Mouse (Mus musculus) MEL (cell line): Measurements from ENCODE around the gene Prss33. TPM values are rescaled to one million over a fixed set of nuclear protein-coding genes. Genes with fewer than 3 reads are reported as not detected.

Experiments
- DNase-seq: peaks from one replicate; pipeline ENCODE4 v3.0.0; 2011; ENCODE audit warnings: low read depth, low spot score
- H3K27ac ChIP-seq: 2 replicates; pipeline ENCODE4 v1.5.1; 2012; ENCODE audit warnings: low read depth, mild to moderate bottlenecking, control low read depth, low read length, moderate library complexity; ENCODE audit not compliant: control insufficient read depth
- H3K27me3 ChIP-seq, 2 experiments: fragments of 150-350 bp in 1 of 2; sonication (generic) in 1 of 2; 2 replicates each; pipeline ENCODE4 v1.6.1; 2012; ENCODE audit warnings: low read length in 2 of 2, mild to moderate bottlenecking in 2 of 2, improper control_type of control experiment in 1 of 2, moderate library complexity in 1 of 2; ENCODE audit not compliant: insufficient read depth in 2 of 2, control insufficient read depth in 1 of 2
- H3K36me3 ChIP-seq, 2 experiments: 2 replicates each; pipeline ENCODE4 v1.6.1; 2012 to 2014; ENCODE audit warnings: low read length in 2 of 2, improper control_type of control experiment in 1 of 2, inconsistent platforms in 1 of 2, mild to moderate bottlenecking in 1 of 2; ENCODE audit not compliant: insufficient read depth in 2 of 2, control insufficient read depth in 1 of 2
- H3K4me1 ChIP-seq, 2 experiments: fragments of 150-350 bp in 1 of 2; sonication (generic) in 1 of 2; 2 replicates each; pipeline ENCODE4 v1.6.1; 2012; ENCODE audit warnings: low read length in 2 of 2, improper control_type of control experiment in 1 of 2, mild to moderate bottlenecking in 1 of 2; ENCODE audit not compliant: insufficient read depth in 2 of 2, control insufficient read depth in 1 of 2
- H3K4me3 ChIP-seq, 2 experiments: fragments of 150-350 bp in 1 of 2; sonication (generic) in 1 of 2; 2 replicates each; pipeline ENCODE4 v1.5.1; 2012; ENCODE audit warnings: low read depth in 2 of 2, low read length in 2 of 2, mild to moderate bottlenecking in 2 of 2, moderate library complexity in 2 of 2, control low read depth in 1 of 2, improper control_type of control experiment in 1 of 2; ENCODE audit not compliant: control insufficient read depth in 1 of 2, insufficient read depth in 1 of 2
- H3K79me2 ChIP-seq: 2 replicates; pipeline ENCODE4 v1.6.1; 2012; ENCODE audit warnings: mild to moderate bottlenecking, low read length, moderate library complexity; ENCODE audit not compliant: control insufficient read depth, poor library complexity, insufficient read depth
- H3K9ac ChIP-seq: 2 replicates; pipeline ENCODE4 v1.6.1; 2012; ENCODE audit warnings: low read depth, mild to moderate bottlenecking, control low read depth, low read length, moderate library complexity; ENCODE audit not compliant: control insufficient read depth, poor library complexity, severe bottlenecking
- H3K9me3 ChIP-seq: fragments of 150-350 bp; sonication (generic); replicated peaks from 2 replicates; pipeline ENCODE4 v1.6.1; 2012; ENCODE audit warnings: mild to moderate bottlenecking, low read length, improper control_type of control experiment, moderate library complexity; ENCODE audit not compliant: insufficient read depth
- BHLHE40 ChIP-seq: IDR thresholded peaks from 2 replicates; pipeline ENCODE4 v1.6.1; 2012; ENCODE audit warnings: low read depth, mild to moderate bottlenecking, inconsistent platforms, low read length, improper control_type of control experiment, borderline replicate concordance
- CHD1 ChIP-seq: IDR thresholded peaks from 2 replicates; pipeline ENCODE4 v1.6.1; 2012; ENCODE audit warnings: low read depth, mild to moderate bottlenecking, inconsistent platforms, low read length, improper control_type of control experiment
- CTCF ChIP-seq, 3 experiments: IDR thresholded peaks in 2 of 3; conservative IDR thresholded peaks in 1 of 3; 2 replicates each; pipeline ENCODE4 v1.5.1; 2011 to 2012; ENCODE audit warnings: low read length in 3 of 3, low read depth in 2 of 3, mild to moderate bottlenecking in 2 of 3, improper control_type of control experiment in 1 of 3, inconsistent platforms in 1 of 3, mixed read lengths in 1 of 3, moderate library complexity in 1 of 3; ENCODE audit not compliant: control insufficient read depth in 1 of 3, insufficient read depth in 1 of 3, poor library complexity in 1 of 3, severe bottlenecking in 1 of 3
- ELF1 ChIP-seq: IDR thresholded peaks from 2 replicates; pipeline ENCODE4 v1.6.1; 2014; ENCODE audit warnings: low read depth, mild to moderate bottlenecking, inconsistent platforms, low read length, improper control_type of control experiment, moderate library complexity
- ETS1 ChIP-seq: IDR thresholded peaks from 2 replicates; pipeline ENCODE4 v1.6.1; 2012; ENCODE audit warnings: low read depth, mild to moderate bottlenecking, inconsistent platforms, low read length, improper control_type of control experiment, moderate library complexity
- GABPA ChIP-seq: IDR thresholded peaks from 2 replicates; pipeline ENCODE4 v1.6.1; 2012; ENCODE audit warnings: low read depth, mild to moderate bottlenecking, inconsistent platforms, low read length, improper control_type of control experiment, moderate library complexity
- GATA1 ChIP-seq: IDR thresholded peaks from 2 replicates; pipeline ENCODE4 v1.6.1; 2011; ENCODE audit warnings: low read depth, low read length, improper control_type of control experiment
- HCFC1 ChIP-seq: IDR thresholded peaks from 2 replicates; pipeline ENCODE4 v1.6.1; 2012; ENCODE audit warnings: low read depth, mild to moderate bottlenecking, inconsistent platforms, low read length, improper control_type of control experiment, moderate library complexity
- KAT2A ChIP-seq: conservative IDR thresholded peaks from 2 replicates; pipeline ENCODE4 v1.6.1; 2012; ENCODE audit warnings: low read depth, low read length, improper control_type of control experiment, inconsistent platforms
- MAFK ChIP-seq: IDR thresholded peaks from 2 replicates; pipeline ENCODE4 v1.6.1; 2011; ENCODE audit warnings: low read depth, mild to moderate bottlenecking, low read length, improper control_type of control experiment, borderline replicate concordance
- MAX ChIP-seq: IDR thresholded peaks from 2 replicates; pipeline ENCODE4 v1.6.1; 2011; ENCODE audit warnings: low read length, improper control_type of control experiment
- MAZ ChIP-seq: IDR thresholded peaks from 2 replicates; pipeline ENCODE4 v1.6.1; 2012; ENCODE audit warnings: low read depth, mild to moderate bottlenecking, inconsistent platforms, low read length, improper control_type of control experiment
- MEF2A ChIP-seq: IDR thresholded peaks from 2 replicates; pipeline ENCODE4 v1.6.1; 2014; ENCODE audit warnings: low read depth, mild to moderate bottlenecking, inconsistent platforms, low read length, improper control_type of control experiment; ENCODE audit not compliant: poor library complexity, insufficient replicate concordance, severe bottlenecking; ENCODE audit errors: extremely low read depth
- MXI1 ChIP-seq: IDR thresholded peaks from 2 replicates; pipeline ENCODE4 v1.6.1; 2011; ENCODE audit warnings: mild to moderate bottlenecking, low read depth, low read length, improper control_type of control experiment
- NELFE ChIP-seq: IDR thresholded peaks from 2 replicates; pipeline ENCODE4 v1.6.1; 2011; ENCODE audit warnings: low read depth, low read length, improper control_type of control experiment
- NRF1 ChIP-seq: IDR thresholded peaks from 2 replicates; pipeline ENCODE4 v1.6.1; 2014; ENCODE audit warnings: low read depth, mild to moderate bottlenecking, inconsistent platforms, low read length, improper control_type of control experiment, moderate library complexity; ENCODE audit not compliant: poor library complexity, insufficient read depth, severe bottlenecking
- POLR2A ChIP-seq, 2 experiments: IDR thresholded peaks; 2 replicates each; pipeline ENCODE4 v1.6.1; 2011 to 2012; ENCODE audit warnings: low read length in 2 of 2, mild to moderate bottlenecking in 2 of 2, control low read depth in 1 of 2, improper control_type of control experiment in 1 of 2, low read depth in 1 of 2, moderate library complexity in 1 of 2; ENCODE audit not compliant: control insufficient read depth in 1 of 2, insufficient read depth in 1 of 2, poor library complexity in 1 of 2
- POLR2AphosphoS2 ChIP-seq: IDR thresholded peaks from 2 replicates; pipeline ENCODE4 v1.6.1; 2011; ENCODE audit warnings: low read length, improper control_type of control experiment
- POLR2AphosphoS5 ChIP-seq: IDR thresholded peaks from 2 replicates; pipeline ENCODE4 v1.6.1; 2012; ENCODE audit warnings: low read depth, borderline replicate concordance, mild to moderate bottlenecking, inconsistent platforms, low read length, moderate library complexity, mixed read lengths
- RAD21 ChIP-seq: IDR thresholded peaks from 2 replicates; pipeline ENCODE4 v1.6.1; 2011; ENCODE audit warnings: mild to moderate bottlenecking, low read depth, low read length, improper control_type of control experiment
- RCOR1 ChIP-seq: IDR thresholded peaks from 2 replicates; pipeline ENCODE4 v1.6.1; 2012; ENCODE audit warnings: low read depth, mild to moderate bottlenecking, inconsistent platforms, low read length, improper control_type of control experiment
- SMC3 ChIP-seq: IDR thresholded peaks from 2 replicates; pipeline ENCODE4 v1.6.1; 2011; ENCODE audit warnings: low read depth, low read length, improper control_type of control experiment
- TAL1 ChIP-seq: IDR thresholded peaks from 2 replicates; pipeline ENCODE4 v1.6.1; 2012; ENCODE audit warnings: mild to moderate bottlenecking, inconsistent platforms, low read length, moderate library complexity, mixed read lengths
- TCF12 ChIP-seq: IDR thresholded peaks from 2 replicates; pipeline ENCODE4 v1.6.1; 2014; ENCODE audit warnings: low read depth, mild to moderate bottlenecking, inconsistent platforms, low read length, improper control_type of control experiment, moderate library complexity
- UBTF ChIP-seq: IDR thresholded peaks from 2 replicates; pipeline ENCODE4 v1.6.1; 2012; ENCODE audit warnings: low read depth, mild to moderate bottlenecking, inconsistent platforms, low read length, improper control_type of control experiment, moderate library complexity, borderline replicate concordance; ENCODE audit not compliant: insufficient read depth
- USF1 ChIP-seq: IDR thresholded peaks from 2 replicates; pipeline ENCODE4 v1.6.1; 2014; ENCODE audit warnings: low read depth, mild to moderate bottlenecking, inconsistent platforms, low read length, improper control_type of control experiment, moderate library complexity
- ZC3H11A ChIP-seq: IDR thresholded peaks from 2 replicates; pipeline ENCODE4 v1.6.1; 2012; ENCODE audit warnings: low read depth, mild to moderate bottlenecking, inconsistent platforms, low read length, improper control_type of control experiment
- ZKSCAN1 ChIP-seq: IDR thresholded peaks from 2 replicates; pipeline ENCODE4 v1.6.1; 2012; ENCODE audit warnings: low read depth, mild to moderate bottlenecking, inconsistent platforms, low read length, improper control_type of control experiment, moderate library complexity
- ZMIZ1 ChIP-seq: IDR thresholded peaks from 2 replicates; pipeline ENCODE4 v1.6.1; 2012; ENCODE audit warnings: low read depth, mild to moderate bottlenecking, inconsistent platforms, low read length, improper control_type of control experiment, moderate library complexity
- ZNF384 ChIP-seq: IDR thresholded peaks from 2 replicates; pipeline ENCODE4 v1.6.1; 2012; ENCODE audit warnings: low read depth, mild to moderate bottlenecking, inconsistent platforms, low read length, improper control_type of control experiment
- polyA plus RNA-seq, 2 experiments: library from polyadenylated mRNA; stranded (reverse) in 1 of 2; unstranded in 1 of 2; fragments of >175 nt in 1 of 2; fragments of >200 nt in 1 of 2; gene quantifications; 2 replicates each; pipeline versions ENCODE4 v1.2.1 to v1.2.4; 2012; ENCODE audit warnings: low replicate concordance in 2 of 2, low read depth in 1 of 2; ENCODE audit not compliant: insufficient read length in 2 of 2, insufficient read depth in 1 of 2, missing spikeins in 1 of 2
- total RNA-seq: library from RNA; depleted of rRNA; stranded (reverse); fragments of 300-350 nt; gene quantifications from 2 replicates; pipeline ENCODE4 v1.2.3, GENCODE M21; 2012

Gene Prss33
- total and polyA plus RNA-seq, 3 experiments: 0.08 to 1.0 TPM; not detected in 1

GRCm38 (mm10) chr17:23803366-23804041 lies 32.4 kb downstream of the Prss33 start (continued):
- TF ChIP-seq ZNF384 (no peak), NELFE (no peak), CTCF (IDR thresholded peaks at IDR 0.05 in 2 of 3, conservative IDR thresholded peaks at IDR 0.05 in 1 of 3; ENCODE audit: control insufficient read depth in 1 of 3, insufficient read depth in 1 of 3, low read depth in 2 of 3, low read length in 3 of 3, poor library complexity in 1 of 3, severe bottlenecking in 1 of 3) (no peak), TCF12 (no peak), BHLHE40 (peak; percentile 41; the same call in 1 of the 2 replicates), POLR2AphosphoS2 (no peak), NRF1 (peak; percentile 60; the same call in 1 of the 2 replicates), MAFK (no peak)

DNA sequence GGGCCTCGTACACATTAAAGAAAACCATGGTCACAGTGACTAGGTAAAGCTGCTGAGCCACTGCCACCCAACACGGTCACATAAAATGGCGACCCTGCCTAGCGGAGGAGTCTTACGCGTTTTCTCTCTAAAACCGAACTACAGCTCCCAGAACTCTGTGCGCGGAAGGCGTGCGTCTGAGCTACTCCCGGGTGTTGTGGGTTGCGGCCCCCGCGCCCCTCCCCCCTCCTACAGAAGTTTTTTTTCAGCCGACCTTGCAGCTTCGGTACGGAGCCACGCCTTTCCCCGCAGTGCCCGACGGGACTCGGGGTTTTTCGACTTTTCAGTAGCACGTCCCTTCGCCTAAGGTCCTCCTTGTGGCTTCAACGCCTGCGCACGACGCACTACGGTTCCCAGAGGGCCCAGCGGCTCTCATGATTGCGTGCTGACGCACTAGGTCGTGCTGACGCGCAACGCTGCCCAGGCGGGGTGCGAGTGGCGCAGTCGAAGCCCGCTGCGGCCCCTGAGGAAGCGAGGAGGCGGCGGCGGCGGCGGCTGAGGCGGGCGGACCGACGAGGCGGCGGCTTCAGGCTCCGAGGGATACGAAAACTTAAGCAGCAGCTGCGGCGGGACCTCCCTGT lies 33.0 kb downstream of the Prss33 start:
- peak; percentile 99 for DNase-seq
- Histone ChIP-seq H3K79me2 (peaks cover 50% of the 10 kb centered on the region), H3K36me3 (peaks cover 4 to 20% of the 10 kb centered on the region in 2 experiments), H3K9ac (peak overlapping the region; percentile 99), H3K4me3 (peak overlapping the region; percentile 85 to 92), H3K27ac (peak overlapping the region; percentile 94), H3K4me1 (peaks cover 4 to 5% of the 10 kb centered on the region in 2 experiments; a peak in 3 of 4 replicates), H3K27me3 (no peaks in the 10 kb centered on the region), H3K9me3 (no peaks in the 10 kb centered on the region)
- peak; percentile 97 for TF ChIP-seq ZNF384
- no peak for TF ChIP-seq RCOR1
- TF ChIP-seq CTCF (IDR thresholded peaks at IDR 0.05 in 2 of 3, conservative IDR thresholded peaks at IDR 0.05 in 1 of 3; ENCODE audit: control insufficient read depth in 1 of 3, insufficient read depth in 1 of 3, low read depth in 2 of 3, low read length in 3 of 3, poor library complexity in 1 of 3, severe bottlenecking in 1 of 3): peak in 1 of 3 experiments; percentile 4; a peak in 1 of 6 replicates
- no peak for TF ChIP-seq CHD1
- TF ChIP-seq NRF1: peak; percentile 70
- no peak for TF ChIP-seq RAD21
- TF ChIP-seq MXI1: peak; percentile 41
- TF ChIP-seq MAFK: no peak
- no peak for TF ChIP-seq POLR2AphosphoS5
- no peak for TF ChIP-seq TAL1
- TF ChIP-seq BHLHE40: no peak
- TF ChIP-seq GABPA: no peak
- no peak for TF ChIP-seq ZKSCAN1
- TF ChIP-seq MAX: peak; percentile 59; the same call in 1 of the 2 replicates
- TF ChIP-seq NELFE: peak; percentile 86
- no peak for TF ChIP-seq MEF2A
- no peak for TF ChIP-seq USF1
- TF ChIP-seq UBTF: no peak
- no peak for TF ChIP-seq SMC3
- peak; percentile 68 for TF ChIP-seq ELF1
- TF ChIP-seq ZMIZ1: peak; percentile 72; the same call in 1 of the 2 replicates
- TF ChIP-seq GATA1: no peak
- TF ChIP-seq ETS1: peak; percentile 27; the same call in 1 of the 2 replicates
- TF ChIP-seq HCFC1: peak; percentile 94
- peak; percentile 76 to 91; a peak in 3 of 4 replicates for TF ChIP-seq POLR2A (IDR thresholded peaks at IDR 0.05; ENCODE audit: control insufficient read depth in 1 of 2, insufficient read depth in 1 of 2, low read depth in 1 of 2, low read length in 2 of 2, poor library complexity in 1 of 2)
- TF ChIP-seq MAZ: peak; percentile 88
- peak; percentile 32; the same call in 1 of the 2 replicates for TF ChIP-seq TCF12
- TF ChIP-seq KAT2A: peak; percentile 83
- 0 out of 2 replicates have a peak, but pooled peaks have one; percentile 14 for TF ChIP-seq ZC3H11A
